Mouse (Mus musculus) E14TG2a.4 (cell line): ENCODE results near the gene Ogfod2.

ENCODE experiments used
- CTCF ChIP-seq: conservative IDR thresholded peaks from 2 replicates; pipeline ENCODE4 v1.5.1; 2014; ENCODE audit warnings: low read length
- NANOG ChIP-seq: IDR thresholded peaks from 2 replicates; pipeline ENCODE4 v1.6.1; 2014; ENCODE audit warnings: borderline replicate concordance, low read length, mixed read lengths
- POU5F1 ChIP-seq: IDR thresholded peaks from 2 replicates; pipeline ENCODE4 v1.6.1; 2014; ENCODE audit warnings: low read length, borderline replicate concordance

- TF ChIP-seq CTCF (no peak), NANOG (no peak), POU5F1 (no peak)
Measured at GRCm38 (mm10) chr5:124115990-124116845, 4.1 kb downstream of the Ogfod2 start, which contains the start of gene Arl6ip4.
